ENCODE assay signal across 26 mouse cellular contexts in the genomic region with DNA sequence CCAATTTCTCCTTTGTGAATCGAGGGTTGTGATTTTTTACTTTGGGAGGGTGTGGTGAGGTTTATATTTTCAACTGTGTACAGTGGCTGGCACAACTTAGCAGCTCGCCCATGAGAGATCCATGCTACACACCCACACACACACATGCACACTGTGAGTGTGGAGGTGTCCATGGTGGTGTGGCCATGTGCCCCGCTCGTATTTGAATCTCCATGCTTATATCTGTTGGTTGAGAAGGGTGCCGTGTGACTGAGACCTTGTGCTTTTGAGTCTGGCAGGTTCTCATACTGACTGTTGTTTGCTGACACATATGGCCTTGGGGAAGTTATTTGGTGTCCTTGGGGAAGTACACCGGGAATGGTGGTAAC.
DNase-seq lines count a peak whose midpoint lies in the region; ATAC-seq lines count a peak whose summit lies in the region.
"Had no signal": no experiment of that assay in that cellular context is flagged by ENCODE, and none has a peak within 500 bp of the region (broad histone marks: within the 10 kb centered on the region; RNA-seq: fewer than 3 reads in every experiment).

No protein-coding gene starts in this region.

- ATAC-seq in kidney, embryonic 16.5 days (ENCODE audit: low FRiP score, low TSS enrichment) = no peak
- no peak for ATAC-seq in intestine, embryonic 15.5 days
- ATAC-seq in stomach, embryonic 16.5 days (ENCODE audit: insufficient read depth, low FRiP score) = no peak
- ATAC-seq: forebrain, embryonic 13.5 days; midbrain, embryonic 15.5 days had no signal

- H3K27ac ChIP-seq in kidney, embryonic 16.5 days (ENCODE audit: low read length) = no peak overlapping the region
- peak overlapping the region; percentile 72; the same call in 1 of the 2 replicates for H3K27ac ChIP-seq in intestine, embryonic 15.5 days
- H3K27ac ChIP-seq in stomach, embryonic 16.5 days (ENCODE audit: low read length) = peak overlapping the region; percentile 80
- no peak overlapping the region for H3K27ac ChIP-seq in hindbrain, embryonic 10.5 days
- H3K27ac ChIP-seq: embryonic facial prominence, embryonic 12.5 days; forebrain, embryonic 13.5 days; heart, embryonic 10.5 days; hindbrain, embryonic 15.5 days; layer of hippocampus, adult 2 months; limb, embryonic 13.5 days; liver, embryonic 14.5 days; macrophage; midbrain, embryonic 15.5 days; neural tube, embryonic 13.5 days had no signal

- DNase-seq in adrenal gland, adult 2 months = peak; percentile 55
- DNase-seq in adrenal gland, adult 18-20 months (ENCODE audit: low spot score in 2 of 2) = no peak
- DNase-seq in kidney, postnatal 25 days = no peak
- DNase-seq in hindbrain, embryonic 10.5 days (ENCODE audit: low spot score) = no peak
- no peak for DNase-seq in cerebellum, postnatal 4 days (ENCODE audit: low spot score in 2 of 2)
- DNase-seq: cerebellum, adult 18-20 months; cerebellum, postnatal 14 days; gastrocnemius, postnatal 10 days; heart, postnatal 4 days; lung, embryonic 14.5 days; retina, postnatal 1 day; right cerebral cortex, postnatal 25 days had no signal

- 78% methylated on average over 6 of the region's 6 CpGs for WGBS in kidney, embryonic 16.5 days
- 69% methylated on average over 6 of the region's 6 CpGs for WGBS in intestine, embryonic 15.5 days
- WGBS in stomach, embryonic 16.5 days = 73% methylated on average over 6 of the region's 6 CpGs
- 86% methylated on average over 6 of the region's 6 CpGs for WGBS in hindbrain, embryonic 10.5 days

- no peaks in the 10 kb centered on the region for H3K36me3 ChIP-seq in kidney, embryonic 16.5 days (ENCODE audit: insufficient read depth, low read length)
- no peaks in the 10 kb centered on the region for H3K36me3 ChIP-seq in intestine, embryonic 15.5 days
- H3K36me3 ChIP-seq in stomach, embryonic 16.5 days (ENCODE audit: control insufficient read depth, insufficient read depth, low read length) = no peaks in the 10 kb centered on the region
- no peaks in the 10 kb centered on the region for H3K36me3 ChIP-seq in hindbrain, embryonic 10.5 days
- H3K36me3 ChIP-seq: embryonic facial prominence, embryonic 12.5 days; heart, embryonic 10.5 days; hindbrain, embryonic 15.5 days; limb, embryonic 13.5 days; midbrain, embryonic 15.5 days; neural tube, embryonic 13.5 days had no signal

- H3K9me3 ChIP-seq in kidney, embryonic 16.5 days (ENCODE audit: low read length) = no peaks in the 10 kb centered on the region
- no peaks in the 10 kb centered on the region for H3K9me3 ChIP-seq in intestine, embryonic 15.5 days
- no peaks in the 10 kb centered on the region for H3K9me3 ChIP-seq in stomach, embryonic 16.5 days (replicated peaks; ENCODE audit: control insufficient read depth, low read length)
- no peaks in the 10 kb centered on the region for H3K9me3 ChIP-seq in hindbrain, embryonic 10.5 days
- H3K9me3 ChIP-seq: embryonic facial prominence, embryonic 12.5 days; forebrain, embryonic 13.5 days; heart, embryonic 10.5 days; hindbrain, embryonic 15.5 days; limb, embryonic 13.5 days; midbrain, embryonic 15.5 days; neural tube, embryonic 13.5 days had no signal

- no peak overlapping the region for H3K9ac ChIP-seq in kidney, embryonic 16.5 days (replicated peaks; ENCODE audit: low read length)
- 0 out of 2 replicates have a peak overlapping the region, but pooled peaks have one; percentile 17 for H3K9ac ChIP-seq in intestine, embryonic 15.5 days
- no peak overlapping the region; the same call in 1 of the 2 replicates for H3K9ac ChIP-seq in stomach, embryonic 16.5 days (ENCODE audit: low read length)
- H3K9ac ChIP-seq: embryonic facial prominence, embryonic 12.5 days; forebrain, embryonic 13.5 days; hindbrain, embryonic 15.5 days; limb, embryonic 13.5 days; liver, embryonic 14.5 days; lung, embryonic 14.5 days; midbrain, embryonic 15.5 days; neural tube, embryonic 13.5 days had no signal

- peaks cover 48% of the 10 kb centered on the region for H3K4me1 ChIP-seq in kidney, embryonic 16.5 days (ENCODE audit: insufficient read depth, low read length)
- H3K4me1 ChIP-seq in intestine, embryonic 15.5 days (replicated peaks) = peaks cover 49% of the 10 kb centered on the region
- peaks cover 49% of the 10 kb centered on the region for H3K4me1 ChIP-seq in stomach, embryonic 16.5 days (ENCODE audit: control insufficient read depth, insufficient read depth, low read length)
- peaks cover 53% of the 10 kb centered on the region for H3K4me1 ChIP-seq in hindbrain, embryonic 10.5 days (replicated peaks)

- no peak overlapping the region for H3K4me3 ChIP-seq in kidney, embryonic 16.5 days (ENCODE audit: low read length)
- no peak overlapping the region for H3K4me3 ChIP-seq in intestine, embryonic 15.5 days (replicated peaks)
- no peak overlapping the region for H3K4me3 ChIP-seq in stomach, embryonic 16.5 days (replicated peaks; ENCODE audit: low read length)
- no peak overlapping the region for H3K4me3 ChIP-seq in hindbrain, embryonic 10.5 days
- H3K4me3 ChIP-seq: embryonic facial prominence, embryonic 12.5 days; erythroblast, embryonic 14.5 days; forebrain, embryonic 13.5 days; heart, embryonic 10.5 days; hindbrain, embryonic 15.5 days; layer of hippocampus, adult 2 months; limb, embryonic 13.5 days; midbrain, embryonic 15.5 days; neural tube, embryonic 13.5 days had no signal

- H3K27me3 ChIP-seq in kidney, embryonic 16.5 days (ENCODE audit: insufficient read depth, low read length) = peaks cover 9% of the 10 kb centered on the region; the same call in 1 of the 2 replicates
- 0 out of 2 replicates have a peak, but pooled peaks cover 2% of the 10 kb centered on the region for H3K27me3 ChIP-seq in intestine, embryonic 15.5 days (replicated peaks)
- no peaks in the 10 kb centered on the region for H3K27me3 ChIP-seq in stomach, embryonic 16.5 days (ENCODE audit: control insufficient read depth, insufficient read depth, low read length)
- peaks cover 53% of the 10 kb centered on the region for H3K27me3 ChIP-seq in hindbrain, embryonic 10.5 days (ENCODE audit: insufficient read depth, poor library complexity, severe bottlenecking)

- peak overlapping the region; percentile 24; the same call in 1 of the 2 replicates for H3K4me2 ChIP-seq in kidney, embryonic 16.5 days (replicated peaks; ENCODE audit: low read depth, low read length)
- peak overlapping the region; percentile 96 for H3K4me2 ChIP-seq in intestine, embryonic 15.5 days (replicated peaks)
- H3K4me2 ChIP-seq in stomach, embryonic 16.5 days (ENCODE audit: low read depth, low read length) = peak overlapping the region; percentile 82
- H3K4me2 ChIP-seq: embryonic facial prominence, embryonic 12.5 days; forebrain, embryonic 13.5 days; hindbrain, embryonic 15.5 days; limb, embryonic 13.5 days; lung, embryonic 14.5 days; midbrain, embryonic 15.5 days; neural tube, embryonic 13.5 days had no signal

Comparison
In these comparisons a context has a peak if more than half of its experiments do, and no peak if none do; other contexts are left out.
1. H3K27ac ChIP-seq: peak in intestine, embryonic 15.5 days (single experiment) and stomach, embryonic 16.5 days (single experiment); none in kidney, embryonic 16.5 days (single experiment) and hindbrain, embryonic 10.5 days (single experiment).
2. H3K4me2 ChIP-seq: peak in every context shown above with its lines; median percentile 96 in intestine, embryonic 15.5 days; 82 in stomach, embryonic 16.5 days; 24 in kidney, embryonic 16.5 days.